Mouse (Mus musculus) heart, embryonic 10.5 days (tissue): Measurements from ENCODE around the gene Parp4. TPM values are rescaled to one million over a fixed set of nuclear protein-coding genes. Genes with fewer than 3 reads are reported as not detected.
A peak's percentile ranks its signal among the peaks of the same experiment; 100 is the strongest.

Source experiments
- DNase-seq: peaks from one replicate; pipeline ENCODE4 v3.0.0-alpha.2; 2017; ENCODE audit warnings: low spot score
- H3K27ac ChIP-seq: fragments of 300-500 bp; sonication (generic); 2 replicates; pipeline ENCODE4 v1.5.1; 2016; ENCODE audit warnings: mild to moderate bottlenecking
- H3K27me3 ChIP-seq: fragments of 300-500 bp; sonication (generic); 2 replicates; pipeline ENCODE4 v1.6.1; 2016; ENCODE audit warnings: mild to moderate bottlenecking; ENCODE audit not compliant: poor library complexity, insufficient read depth, severe bottlenecking
- H3K36me3 ChIP-seq: fragments of 300-500 bp; sonication (generic); 2 replicates; pipeline ENCODE4 v1.6.1; 2016; ENCODE audit warnings: mild to moderate bottlenecking, moderate library complexity
- H3K4me1 ChIP-seq: fragments of 300-500 bp; sonication (generic); 2 replicates; pipeline ENCODE4 v1.6.1; 2016; ENCODE audit warnings: mild to moderate bottlenecking
- H3K4me3 ChIP-seq: fragments of 300-500 bp; sonication (generic); 2 replicates; pipeline ENCODE4 v1.5.1; 2016; ENCODE audit warnings: mild to moderate bottlenecking, moderate library complexity
- H3K9me3 ChIP-seq: fragments of 300-500 bp; sonication (generic); 2 replicates; pipeline ENCODE4 v1.6.1; 2016; ENCODE audit warnings: mild to moderate bottlenecking, moderate library complexity
- whole genome bisulfite sequencing: fragments of 180-500 bp; shearing (Covaris S2); methylation state at CpG from one replicate; pipeline ENCODE4 v1.1.7; 2016; 5-methylcytosine and 5-hydroxymethylcytosine counted together
- polyA plus RNA-seq: library from polyadenylated mRNA; unstranded; fragments of >200 nt; fragmentation: Nextera tagmentation; extraction: Ambion mirVana; gene quantifications from 2 replicates; pipeline ENCODE4 v1.2.1, GENCODE M21; 2016

Parp4 gene
- polyA plus RNA-seq, 1 experiment from 2014 or later: 6.4 TPM

- Histone ChIP-seq H3K4me3 (no peak overlapping the region), H3K36me3 (peaks cover 85% of the 10 kb centered on the region), H3K9me3 (no peaks in the 10 kb centered on the region), H3K4me1 (no peaks in the 10 kb centered on the region), H3K27ac (no peak overlapping the region), H3K27me3 (no peaks in the 10 kb centered on the region)
- no peak for DNase-seq
- WGBS: 87% methylated on average over 4 of the region's 4 CpGs
Measured at GRCm38 (mm10) chr14:56626202-56626601, 50.8 kb downstream of the Parp4 start.

DNA sequence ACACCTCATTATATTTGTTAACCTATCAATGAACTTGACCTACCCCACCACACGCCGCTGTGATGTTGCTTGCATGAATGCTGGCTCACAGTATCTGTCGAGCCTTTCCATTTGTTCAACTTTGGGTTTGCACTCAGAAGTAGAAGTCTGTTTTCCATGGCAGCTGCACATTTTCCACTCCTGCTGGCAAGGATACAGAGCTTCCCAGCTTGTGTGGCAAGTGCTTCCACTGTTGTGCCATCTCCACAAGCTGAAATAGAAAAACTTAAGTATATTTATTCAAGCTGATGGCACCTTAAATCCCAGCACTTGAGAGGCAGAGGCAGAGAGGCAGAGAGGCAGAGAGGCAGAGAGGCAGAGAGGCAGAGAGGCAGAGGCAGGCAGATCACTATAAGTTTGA lies 52.9 kb downstream of the Parp4 start:
- Histone ChIP-seq H3K4me1 (no peaks in the 10 kb centered on the region), H3K9me3 (no peaks in the 10 kb centered on the region), H3K4me3 (no peak overlapping the region), H3K27me3 (no peaks in the 10 kb centered on the region), H3K27ac (no peak overlapping the region), H3K36me3 (peaks cover 74% of the 10 kb centered on the region)
- WGBS: 94% methylated on average over 3 of the region's 3 CpGs
- DNase-seq: no peak

DNA sequence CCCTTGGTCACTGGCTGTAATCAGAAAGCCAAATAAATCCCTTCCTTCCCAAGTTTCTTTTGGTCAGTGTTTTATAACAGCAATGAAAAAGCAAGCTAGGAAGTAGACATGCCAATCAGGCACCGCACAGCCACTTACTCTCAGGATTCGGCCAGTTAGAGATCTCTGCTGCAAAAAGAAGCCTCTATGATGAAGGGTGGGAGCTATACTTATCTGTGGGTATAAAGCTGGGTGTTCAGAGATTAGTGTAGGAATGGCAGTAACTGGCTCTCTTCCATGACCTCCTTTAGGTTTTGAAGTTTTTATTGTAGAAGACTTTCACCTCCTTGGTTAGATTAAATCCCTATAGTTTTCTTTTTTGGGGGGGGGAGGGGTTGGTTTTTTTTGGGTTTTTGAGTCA lies 55.7 kb downstream of the Parp4 start:
- WGBS: 86% methylated on average over 2 of the region's 2 CpGs
- Histone ChIP-seq H3K36me3 (peaks cover 74% of the 10 kb centered on the region), H3K27me3 (no peaks in the 10 kb centered on the region), H3K27ac (no peak overlapping the region), H3K4me1 (no peaks in the 10 kb centered on the region), H3K4me3 (no peak overlapping the region), H3K9me3 (no peaks in the 10 kb centered on the region)
- DNase-seq: no peak

DNA sequence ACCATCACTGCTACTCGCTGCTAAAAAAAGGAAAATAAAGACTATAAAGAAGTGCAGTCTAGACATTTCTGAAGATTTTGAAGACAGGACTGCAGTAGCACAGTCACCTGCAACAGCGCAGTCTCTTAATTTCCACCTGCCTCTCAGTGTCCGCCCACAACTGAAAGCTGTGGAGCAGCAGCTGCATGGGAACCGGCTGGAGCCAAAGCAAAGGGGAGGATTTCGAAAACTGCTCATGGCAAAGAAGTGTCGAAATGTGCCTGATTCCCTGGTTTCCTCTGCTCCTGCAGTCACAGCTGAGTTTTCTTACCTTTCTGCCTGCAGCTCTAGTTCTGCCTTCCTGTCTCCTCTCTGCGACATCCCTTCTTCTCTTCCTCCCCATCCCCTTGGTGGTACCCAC lies 71.8 kb downstream of the Parp4 start:
- WGBS: 61% methylated on average over 7 of the region's 7 CpGs
- H3K4me1 ChIP-seq: no peaks in the 10 kb centered on the region
- H3K36me3 ChIP-seq: peaks cover 59% of the 10 kb centered on the region
- DNase-seq: no peak
- H3K9me3 ChIP-seq: no peaks in the 10 kb centered on the region
- no peak overlapping the region for H3K4me3 ChIP-seq
- H3K27ac ChIP-seq: no peak overlapping the region
- H3K27me3 ChIP-seq: no peaks in the 10 kb centered on the region

GRCm38 (mm10) chr14:56649448-56649847 lies 74.0 kb downstream of the Parp4 start:
- no peaks in the 10 kb centered on the region for H3K4me1 ChIP-seq
- H3K9me3 ChIP-seq: peaks cover 5% of the 10 kb centered on the region; the same call in 1 of the 2 replicates
- H3K27ac ChIP-seq: no peak overlapping the region
- no peaks in the 10 kb centered on the region for H3K27me3 ChIP-seq
- H3K4me3 ChIP-seq: no peak overlapping the region
- H3K36me3 ChIP-seq: peaks cover 70% of the 10 kb centered on the region
- no peak for DNase-seq

DNA sequence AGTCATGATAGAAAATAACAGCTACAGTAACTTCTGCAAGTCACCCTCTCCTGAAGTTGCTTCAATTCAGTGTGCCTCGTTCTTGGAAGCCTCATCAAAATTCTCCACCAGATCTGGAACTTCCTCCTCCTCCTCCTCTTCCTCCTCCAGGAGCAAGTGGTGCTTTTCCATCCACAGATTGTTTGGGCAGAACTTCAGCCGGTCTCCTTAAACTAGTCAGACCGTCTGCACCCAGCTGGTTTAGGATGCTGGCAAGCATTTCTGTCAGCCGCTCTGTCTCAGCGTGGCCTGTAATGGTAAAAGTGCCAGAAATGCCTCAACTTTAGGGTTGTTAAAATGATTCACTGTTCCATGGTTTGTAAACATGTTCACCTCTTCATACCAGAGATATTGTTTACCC lies 90.2 kb downstream of the Parp4 start:
- H3K4me3 ChIP-seq: no peak overlapping the region
- no peaks in the 10 kb centered on the region for H3K36me3 ChIP-seq
- no peak for DNase-seq
- no peak overlapping the region for H3K27ac ChIP-seq
- peaks cover 13% of the 10 kb centered on the region; the same call in 1 of the 2 replicates for H3K4me1 ChIP-seq
- H3K27me3 ChIP-seq: no peaks in the 10 kb centered on the region
- 67% methylated on average over 5 of the region's 5 CpGs for WGBS
- H3K9me3 ChIP-seq: no peaks in the 10 kb centered on the region

GRCm38 (mm10) chr14:56666909-56667308 lies 91.5 kb downstream of the Parp4 start:
- Histone ChIP-seq H3K4me1 (peaks cover 19% of the 10 kb centered on the region; the same call in 1 of the 2 replicates), H3K27me3 (no peaks in the 10 kb centered on the region), H3K27ac (no peak overlapping the region), H3K9me3 (no peaks in the 10 kb centered on the region), H3K4me3 (no peak overlapping the region), H3K36me3 (0 out of 2 replicates have a peak, but pooled peaks cover under 1% of the 10 kb centered on the region)
- 86% methylated on average over 3 of the region's 3 CpGs for WGBS
- no peak for DNase-seq

GRCm38 (mm10) chr14:56667969-56668802 lies 92.8 kb downstream of the Parp4 start, which contains the start of gene Mphosph8:
TSS of gene Mphosph8 (plus strand) at chr14:56668248.
- peak within 1 kb of the TSS; percentile 96 for H3K4me3 ChIP-seq
- H3K27me3 ChIP-seq: no peaks in the 10 kb centered on the region
- WGBS: under 1% methylated on average over 70 of the region's 70 CpGs
- no peaks in the 10 kb centered on the region for H3K9me3 ChIP-seq
- peak within 1 kb of the TSS; percentile 95 for H3K27ac ChIP-seq
- peaks cover 13% of the 10 kb centered on the region for H3K36me3 ChIP-seq
- DNase-seq: peak; percentile 100
- H3K4me1 ChIP-seq: peaks cover 19% of the 10 kb centered on the region; the same call in 1 of the 2 replicates

- H3K9me3 ChIP-seq: no peaks in the 10 kb centered on the region
- peaks cover 23% of the 10 kb centered on the region for H3K36me3 ChIP-seq
- peaks cover 19% of the 10 kb centered on the region; the same call in 1 of the 2 replicates for H3K4me1 ChIP-seq
- peak overlapping the region; percentile 96 for H3K4me3 ChIP-seq
- 3% methylated on average over 13 of the region's 13 CpGs for WGBS
- no peak for DNase-seq
- peak overlapping the region; percentile 95 for H3K27ac ChIP-seq
- no peaks in the 10 kb centered on the region for H3K27me3 ChIP-seq
Measured at GRCm38 (mm10) chr14:56669046-56669620, 93.7 kb downstream of the Parp4 start.

DNA sequence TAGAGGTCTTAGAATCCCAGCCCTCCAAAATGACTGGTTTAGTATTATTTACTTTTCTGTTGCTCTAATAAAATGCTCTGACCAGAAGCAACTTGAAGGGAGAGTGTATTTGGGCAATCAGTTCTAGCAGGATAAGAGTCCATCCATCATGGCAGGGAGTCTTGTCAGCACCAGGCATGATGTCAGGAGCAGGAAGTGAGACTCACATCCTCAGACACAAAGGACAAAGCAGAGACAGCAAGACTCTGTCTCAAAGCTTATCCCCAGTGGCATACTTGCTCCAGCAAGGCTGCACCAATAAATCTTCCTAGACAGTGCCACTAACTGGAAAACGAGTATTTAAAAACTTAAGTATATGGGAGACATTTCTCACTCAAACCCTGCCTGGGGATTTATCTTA lies 110.0 kb downstream of the Parp4 start:
- H3K27me3 ChIP-seq: no peaks in the 10 kb centered on the region
- DNase-seq: no peak
- H3K36me3 ChIP-seq: peaks cover 94% of the 10 kb centered on the region
- no peaks in the 10 kb centered on the region for H3K4me1 ChIP-seq
- no peak overlapping the region for H3K27ac ChIP-seq
- 47% methylated on average over 1 of the region's 1 CpGs for whole genome bisulfite sequencing
- no peak overlapping the region for H3K4me3 ChIP-seq
- no peaks in the 10 kb centered on the region for H3K9me3 ChIP-seq

DNA sequence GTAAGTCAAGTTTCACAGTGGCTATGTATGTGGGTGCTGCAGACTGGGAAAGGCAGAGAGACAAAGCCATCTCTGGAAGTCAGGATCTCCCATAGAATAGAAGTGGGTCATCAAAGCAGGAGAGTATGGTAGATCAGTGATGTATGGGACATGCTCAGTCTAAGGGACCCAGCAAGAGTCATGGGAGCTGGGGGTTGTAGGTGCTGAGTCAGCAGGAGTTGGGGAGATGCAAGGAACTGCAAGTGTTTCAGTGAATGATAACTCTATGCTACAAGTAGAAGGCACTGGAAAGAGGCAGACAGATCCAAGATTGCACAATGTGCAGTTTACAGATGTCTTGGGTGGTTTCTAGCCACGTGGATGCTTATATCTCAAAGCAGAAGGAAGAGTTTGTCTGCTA lies 113.7 kb downstream of the Parp4 start:
- no peaks in the 10 kb centered on the region for H3K9me3 ChIP-seq
- DNase-seq: no peak
- no peaks in the 10 kb centered on the region for H3K27me3 ChIP-seq
- no peak overlapping the region for H3K4me3 ChIP-seq
- 92% methylated on average over 1 of the region's 1 CpGs for WGBS
- H3K27ac ChIP-seq: no peak overlapping the region
- no peaks in the 10 kb centered on the region for H3K4me1 ChIP-seq
- peaks cover 98% of the 10 kb centered on the region for H3K36me3 ChIP-seq

DNA sequence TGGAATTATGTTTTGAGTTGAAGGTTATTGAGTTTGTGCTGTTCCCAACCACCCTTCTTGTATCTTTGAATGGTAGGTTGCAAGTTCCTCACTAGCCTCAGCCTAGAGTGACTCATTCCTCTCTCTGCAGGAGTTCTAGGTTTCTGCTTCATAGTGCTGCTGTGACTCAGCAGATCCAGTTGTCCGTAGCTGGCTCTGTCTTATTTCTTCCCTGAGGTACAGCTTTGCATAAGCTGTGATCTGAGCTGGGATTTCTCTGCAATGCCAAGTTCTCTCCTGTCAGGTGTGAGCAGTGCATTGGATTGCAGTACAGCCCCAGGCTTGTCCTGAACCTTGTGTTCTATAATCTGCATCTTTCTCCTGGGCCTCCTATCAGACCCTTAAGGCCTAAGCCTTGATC lies 114.3 kb downstream of the Parp4 start:
- H3K9me3 ChIP-seq: no peaks in the 10 kb centered on the region
- no peaks in the 10 kb centered on the region for H3K27me3 ChIP-seq
- no peaks in the 10 kb centered on the region for H3K4me1 ChIP-seq
- no peak for DNase-seq
- 92% methylated on average over 1 of the region's 1 CpGs for WGBS
- no peak overlapping the region for H3K27ac ChIP-seq
- H3K36me3 ChIP-seq: peaks cover 98% of the 10 kb centered on the region
- H3K4me3 ChIP-seq: no peak overlapping the region

DNA sequence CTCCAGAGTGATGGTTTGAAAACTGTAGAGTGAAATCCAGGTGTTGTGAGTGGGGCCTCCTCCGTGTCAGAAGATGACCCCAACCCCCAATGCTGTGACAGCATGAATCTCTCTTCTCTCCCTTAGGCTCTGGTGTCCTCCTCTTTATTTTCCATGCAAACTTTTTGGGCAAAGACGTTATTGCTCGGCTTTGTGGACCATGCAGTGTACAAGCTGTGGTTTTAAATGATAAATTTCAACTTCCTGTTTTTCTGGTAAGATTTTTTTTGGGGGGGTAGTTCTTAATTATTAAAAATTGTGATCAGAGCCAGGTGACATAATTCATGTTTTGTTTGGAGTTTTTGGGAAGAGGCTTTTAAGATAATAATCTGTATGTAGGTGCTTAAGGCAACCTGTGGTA lies 120.1 kb downstream of the Parp4 start:
- peaks cover 98% of the 10 kb centered on the region for H3K36me3 ChIP-seq
- no peaks in the 10 kb centered on the region for H3K9me3 ChIP-seq
- no peaks in the 10 kb centered on the region for H3K27me3 ChIP-seq
- H3K4me3 ChIP-seq: no peak overlapping the region
- H3K27ac ChIP-seq: no peak overlapping the region
- no peaks in the 10 kb centered on the region for H3K4me1 ChIP-seq
- WGBS: 87% methylated on average over 3 of the region's 3 CpGs
- no peak for DNase-seq
